Mouse (Mus musculus): ENCODE results near the gene 2610318N02Rik. TPM values are rescaled to one million over a fixed set of nuclear protein-coding genes. Genes with fewer than 3 reads are reported as not detected.
A peak's percentile ranks its signal among the peaks of the same experiment; 100 is the strongest.

Gene 2610318N02Rik
- polyA plus RNA-seq, 1 experiment from 2014 or later: 35.5 TPM

DNA sequence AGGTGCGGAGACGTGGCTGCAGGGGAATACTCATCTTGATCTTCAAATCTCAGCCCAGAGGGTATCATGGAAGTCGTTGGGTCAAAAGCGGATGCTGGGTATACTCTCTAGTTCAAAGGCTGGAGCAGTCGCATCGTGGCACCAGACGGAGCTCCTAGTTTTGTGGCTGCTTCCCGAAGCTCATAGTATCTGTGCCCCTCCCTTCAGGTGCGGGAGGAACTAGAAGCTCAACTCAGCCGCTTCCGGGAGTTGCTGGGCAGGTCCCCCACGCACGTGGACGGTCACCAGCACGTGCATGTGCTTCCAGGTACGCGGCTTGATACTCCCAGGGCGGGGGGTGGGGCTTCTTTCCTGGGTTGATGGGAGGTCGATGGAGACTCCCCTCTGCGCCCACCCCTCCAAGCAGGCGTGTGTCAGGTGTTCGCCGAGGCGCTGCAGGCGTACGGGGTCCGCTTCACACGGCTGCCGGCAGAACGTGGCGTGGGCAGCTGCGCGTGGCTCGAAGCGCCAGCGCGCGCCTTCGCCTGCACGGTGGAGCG is 22.5 kb upstream of the 2610318N02Rik start:
- ATAC-seq (ENCODE audit: insufficient number of reproducible peaks, insufficient read depth, low FRiP score, low read depth): peak; percentile 20; the same call in 1 of the 2 replicates
- no peak overlapping the region for H3K27ac ChIP-seq (ENCODE audit: low read length)
- WGBS: under 1% methylated on average over 41 of the region's 41 CpGs
- no peaks in the 10 kb centered on the region for H3K27me3 ChIP-seq (ENCODE audit: control insufficient read depth, insufficient read depth, low read length)
- H3K36me3 ChIP-seq (ENCODE audit: control insufficient read depth, insufficient read depth, low read length): peaks cover 4% of the 10 kb centered on the region; the same call in 1 of the 2 replicates
- H3K4me3 ChIP-seq (ENCODE audit: low read depth, low read length): peak overlapping the region; percentile 52
- peak overlapping the region; percentile 22; the same call in 1 of the 2 replicates for H3K9ac ChIP-seq (replicated peaks; ENCODE audit: low read depth, low read length)
- peaks cover 10% of the 10 kb centered on the region; the same call in 1 of the 2 replicates for H3K4me1 ChIP-seq (ENCODE audit: control insufficient read depth, insufficient read depth, low read length)
- peak overlapping the region; percentile 99 for H3K4me2 ChIP-seq (replicated peaks; ENCODE audit: low read depth, low read length)
- H3K9me3 ChIP-seq (ENCODE audit: control insufficient read depth, low read depth, low read length): no peaks in the 10 kb centered on the region

DNA sequence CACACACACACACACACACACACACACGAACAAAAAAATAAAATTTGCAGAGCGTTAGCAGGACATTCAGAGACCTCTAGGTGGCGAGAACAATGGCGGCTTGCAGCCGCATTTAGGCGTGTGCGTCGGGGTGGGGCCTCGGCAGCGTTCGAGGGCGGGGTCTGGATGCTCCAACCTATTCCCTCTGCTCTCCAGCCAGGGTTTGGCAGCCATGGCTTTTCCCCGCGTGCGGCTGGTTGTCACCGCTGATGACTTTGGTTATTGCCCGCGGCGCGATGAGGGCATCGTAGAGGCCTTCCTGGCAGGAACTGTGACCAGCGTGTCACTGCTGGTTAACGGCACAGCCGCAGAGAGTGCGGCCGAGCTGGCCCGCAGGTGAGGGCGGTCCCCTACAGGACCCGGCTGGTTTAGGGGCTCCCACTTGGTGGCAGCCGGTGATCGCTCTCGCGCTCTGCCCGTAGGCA is 21.8 kb upstream of the 2610318N02Rik start, which contains the start of gene Ccdc116:
Gene Ccdc116 (minus strand): TSS at position 458 of the 464 bp plus-strand sequence.
- H3K4me1 ChIP-seq (ENCODE audit: control insufficient read depth, insufficient read depth, low read length): peaks cover 10% of the 10 kb centered on the region; the same call in 1 of the 2 replicates
- H3K9ac ChIP-seq (replicated peaks; ENCODE audit: low read depth, low read length): peak within 1 kb of the TSS; percentile 22; the same call in 1 of the 2 replicates
- H3K27me3 ChIP-seq (ENCODE audit: control insufficient read depth, insufficient read depth, low read length): no peaks in the 10 kb centered on the region
- no peak within 1 kb of the TSS for H3K27ac ChIP-seq (ENCODE audit: low read length)
- ATAC-seq (ENCODE audit: insufficient number of reproducible peaks, insufficient read depth, low FRiP score, low read depth): peak; percentile 78
- H3K4me2 ChIP-seq (replicated peaks; ENCODE audit: low read depth, low read length): peak within 1 kb of the TSS; percentile 99
- H3K36me3 ChIP-seq (ENCODE audit: control insufficient read depth, insufficient read depth, low read length): no peaks in the 10 kb centered on the region
- no peaks in the 10 kb centered on the region for H3K9me3 ChIP-seq (ENCODE audit: control insufficient read depth, low read depth, low read length)
- peak within 1 kb of the TSS; percentile 52 for H3K4me3 ChIP-seq (ENCODE audit: low read depth, low read length)
- WGBS: 1% methylated on average over 34 of the region's 34 CpGs

DNA sequence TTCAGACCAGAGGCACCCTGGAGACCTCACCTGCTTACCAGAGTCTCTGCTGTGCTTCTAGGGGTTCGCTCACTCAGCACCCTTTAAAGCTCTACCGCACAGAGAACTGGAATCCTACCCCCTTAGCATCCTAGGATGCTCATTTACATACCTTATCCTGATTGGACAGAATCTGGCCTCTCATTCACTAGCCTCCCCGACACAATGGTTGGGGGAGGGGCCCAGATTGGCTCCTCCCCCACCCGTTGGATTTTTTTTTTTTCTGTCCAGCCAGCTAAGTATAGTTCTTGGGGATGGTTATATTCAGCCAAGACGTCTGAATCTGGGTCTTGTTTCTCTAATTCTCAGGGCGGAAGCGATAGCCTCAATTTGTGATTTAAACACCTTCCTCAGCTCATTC is 19.4 kb upstream of the 2610318N02Rik start, which contains the start of gene Ydjc:
Gene Ydjc (plus strand): TSS at position 283 of the 400 bp plus-strand sequence.
- 24% methylated on average over 7 of the region's 7 CpGs for WGBS
- Histone ChIP-seq H3K27ac (ENCODE audit: low read length) (no peak within 1 kb of the TSS), H3K4me3 (ENCODE audit: low read depth, low read length) (no peak within 1 kb of the TSS), H3K9ac (replicated peaks; ENCODE audit: low read depth, low read length) (no peak within 1 kb of the TSS), H3K36me3 (ENCODE audit: control insufficient read depth, insufficient read depth, low read length) (no peaks in the 10 kb centered on the region), H3K4me2 (replicated peaks; ENCODE audit: low read depth, low read length) (no peak within 1 kb of the TSS), H3K9me3 (ENCODE audit: control insufficient read depth, low read depth, low read length) (no peaks in the 10 kb centered on the region), H3K4me1 (ENCODE audit: control insufficient read depth, insufficient read depth, low read length) (peaks cover 10% of the 10 kb centered on the region; the same call in 1 of the 2 replicates), H3K27me3 (ENCODE audit: control insufficient read depth, insufficient read depth, low read length) (no peaks in the 10 kb centered on the region)
- ATAC-seq (ENCODE audit: insufficient number of reproducible peaks, insufficient read depth, low FRiP score, low read depth): no peak

DNA sequence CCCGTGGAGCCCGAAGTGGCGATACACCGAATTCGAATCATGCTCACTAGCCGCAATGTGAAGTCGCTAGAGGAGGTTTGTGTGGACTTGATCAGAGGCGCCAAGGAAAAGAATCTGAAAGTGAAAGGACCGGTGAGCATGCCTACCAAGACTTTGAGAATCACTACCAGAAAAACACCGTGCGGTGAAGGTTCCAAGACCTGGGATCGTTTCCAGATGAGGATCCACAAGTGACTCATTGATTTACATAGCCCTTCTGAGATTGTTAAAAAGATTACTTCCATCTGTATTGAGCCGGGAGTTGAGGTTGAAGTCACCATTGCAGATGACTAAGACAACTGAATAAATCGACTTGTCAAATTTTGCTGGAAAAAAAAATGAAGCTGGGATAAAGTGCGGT is 12.4 kb upstream of the 2610318N02Rik start:
- no peaks in the 10 kb centered on the region for H3K9me3 ChIP-seq (ENCODE audit: control insufficient read depth, low read depth, low read length)
- no peak overlapping the region for H3K9ac ChIP-seq (replicated peaks; ENCODE audit: low read depth, low read length)
- no peak overlapping the region for H3K4me2 ChIP-seq (replicated peaks; ENCODE audit: low read depth, low read length)
- no peak for ATAC-seq (ENCODE audit: insufficient number of reproducible peaks, insufficient read depth, low FRiP score, low read depth)
- H3K4me1 ChIP-seq (ENCODE audit: control insufficient read depth, insufficient read depth, low read length): no peaks in the 10 kb centered on the region
- no peak overlapping the region for H3K27ac ChIP-seq (ENCODE audit: low read length)
- H3K4me3 ChIP-seq (ENCODE audit: low read depth, low read length): no peak overlapping the region
- WGBS: 85% methylated on average over 15 of the region's 15 CpGs
- no peaks in the 10 kb centered on the region for H3K27me3 ChIP-seq (ENCODE audit: control insufficient read depth, insufficient read depth, low read length)
- H3K36me3 ChIP-seq (ENCODE audit: control insufficient read depth, insufficient read depth, low read length): no peaks in the 10 kb centered on the region

DNA sequence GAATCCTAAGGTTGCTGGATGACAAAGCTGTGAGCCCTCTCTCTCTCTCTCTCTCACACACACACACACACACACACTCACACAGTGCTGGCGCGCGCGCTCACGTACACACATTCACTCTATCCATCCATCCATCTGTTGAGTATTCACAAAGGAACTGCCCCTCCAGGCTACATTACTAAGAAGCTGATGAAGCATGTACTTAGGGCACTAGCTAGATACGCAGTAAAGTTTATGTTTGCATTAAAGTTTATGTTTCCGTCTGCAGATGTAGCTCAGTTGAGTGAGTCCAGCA is 7.9 kb upstream of the 2610318N02Rik start:
- Histone ChIP-seq H3K4me3 (ENCODE audit: low read depth, low read length) (peak overlapping the region; percentile 67), H3K27ac (ENCODE audit: low read length) (no peak overlapping the region), H3K9ac (replicated peaks; ENCODE audit: low read depth, low read length) (no peak overlapping the region), H3K4me1 (ENCODE audit: control insufficient read depth, insufficient read depth, low read length) (0 out of 2 replicates have a peak, but pooled peaks cover 3% of the 10 kb centered on the region), H3K9me3 (ENCODE audit: control insufficient read depth, low read depth, low read length) (no peaks in the 10 kb centered on the region), H3K4me2 (replicated peaks; ENCODE audit: low read depth, low read length) (peak overlapping the region; percentile 98), H3K27me3 (ENCODE audit: control insufficient read depth, insufficient read depth, low read length) (no peaks in the 10 kb centered on the region), H3K36me3 (ENCODE audit: control insufficient read depth, insufficient read depth, low read length) (no peaks in the 10 kb centered on the region)
- no peak for ATAC-seq (ENCODE audit: insufficient number of reproducible peaks, insufficient read depth, low FRiP score, low read depth)
- WGBS: 16% methylated on average over 7 of the region's 7 CpGs

DNA sequence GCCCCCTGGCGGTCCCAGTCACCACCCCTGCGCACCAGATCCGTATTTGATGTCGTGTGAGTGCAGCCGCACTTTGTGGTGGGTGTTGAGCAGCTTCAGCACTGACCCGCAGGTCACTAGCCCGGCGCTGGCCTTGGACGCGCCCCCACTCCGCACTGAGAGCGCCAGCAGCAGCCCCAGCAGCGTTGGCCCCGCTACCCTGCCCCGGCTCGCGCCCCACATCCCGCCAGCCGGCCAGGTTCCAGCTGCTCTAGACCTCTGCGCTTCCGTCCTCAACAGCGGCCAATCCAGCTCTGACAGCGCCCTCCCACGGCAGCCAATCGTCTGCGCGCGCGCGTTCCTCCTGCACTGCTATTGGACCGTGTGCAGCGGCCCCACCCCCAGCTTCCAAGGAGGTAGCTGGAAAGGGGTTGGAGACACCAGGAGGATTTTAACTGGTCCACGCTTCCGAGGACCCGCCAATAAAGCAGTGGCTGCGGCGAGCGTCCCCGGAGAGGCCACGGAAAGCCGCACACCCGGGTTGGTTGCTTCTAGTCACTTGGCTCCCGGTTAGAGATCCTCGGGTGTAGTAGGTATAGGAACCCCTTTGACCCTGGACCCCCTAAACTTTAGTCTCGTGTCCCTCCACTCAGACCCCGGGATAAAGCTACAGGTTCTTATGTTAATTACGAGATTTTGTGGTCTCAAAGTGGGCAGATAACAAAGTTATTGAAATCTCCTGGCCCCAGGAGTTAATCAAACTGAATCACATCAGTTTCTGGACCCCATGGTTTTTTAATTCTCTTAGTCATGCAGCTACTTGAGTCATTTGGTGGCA is 7.3 kb upstream of the 2610318N02Rik start, which contains the start of gene Sdf2l1:
Gene Sdf2l1 (minus strand): TSS at position 295 of the 817 bp plus-strand sequence.
- Histone ChIP-seq H3K27ac (ENCODE audit: low read length) (no peak within 1 kb of the TSS; the same call in 1 of the 2 replicates), H3K4me3 (ENCODE audit: low read depth, low read length) (peak within 1 kb of the TSS; percentile 67)

DNA sequence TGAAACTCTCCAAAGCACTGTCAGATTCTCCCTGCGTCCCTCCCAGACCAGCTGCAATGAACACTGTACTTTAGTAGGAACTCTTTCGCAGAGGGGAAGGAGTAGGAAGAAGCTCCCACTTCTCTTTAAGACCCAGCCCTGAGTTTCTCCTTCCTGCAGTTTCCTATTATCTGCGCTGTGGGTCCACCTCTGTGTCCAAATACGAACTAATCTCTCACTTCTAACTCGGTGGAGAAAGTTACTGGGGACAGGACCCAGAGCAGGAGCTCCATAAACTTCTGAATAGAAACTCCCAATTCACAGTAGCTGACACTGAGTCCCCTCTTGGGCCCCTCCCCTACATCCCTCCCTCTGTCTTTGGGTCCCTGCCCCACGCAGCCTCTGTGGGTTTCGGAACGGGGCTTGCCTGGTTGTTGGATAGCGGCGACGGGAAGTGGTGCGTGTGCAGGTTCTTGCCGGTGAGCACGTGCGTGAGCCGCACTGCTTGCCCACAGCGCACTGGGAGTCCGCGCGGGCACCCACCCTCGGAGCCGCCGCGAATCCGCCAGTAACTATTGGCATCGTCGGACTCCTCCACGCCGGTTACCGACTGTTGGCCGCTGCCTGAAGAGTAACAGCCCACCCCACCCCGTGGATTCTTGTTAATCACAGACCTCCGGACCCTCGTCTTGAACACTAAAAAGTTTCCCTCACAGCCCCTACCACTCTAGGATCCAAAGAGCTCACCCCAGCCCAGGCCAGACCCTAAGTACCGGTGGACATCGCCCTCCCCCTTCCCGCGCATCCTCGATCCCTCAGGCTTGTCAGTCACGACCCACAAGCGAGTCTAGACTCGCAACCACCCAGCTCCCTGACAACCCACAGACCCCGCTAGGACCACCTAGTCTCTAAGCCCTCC is 6.5 kb upstream of the 2610318N02Rik start:
- 3% methylated on average over 43 of the region's 43 CpGs for WGBS
- Histone ChIP-seq H3K4me1 (ENCODE audit: control insufficient read depth, insufficient read depth, low read length) (0 out of 2 replicates have a peak, but pooled peaks cover 3% of the 10 kb centered on the region), H3K4me2 (replicated peaks; ENCODE audit: low read depth, low read length) (peak overlapping the region; percentile 98), H3K4me3 (ENCODE audit: low read depth, low read length) (peak overlapping the region; percentile 67), H3K36me3 (ENCODE audit: control insufficient read depth, insufficient read depth, low read length) (no peaks in the 10 kb centered on the region), H3K27ac (ENCODE audit: low read length) (no peak overlapping the region; the same call in 1 of the 2 replicates), H3K27me3 (ENCODE audit: control insufficient read depth, insufficient read depth, low read length) (no peaks in the 10 kb centered on the region), H3K9me3 (ENCODE audit: control insufficient read depth, low read depth, low read length) (no peaks in the 10 kb centered on the region), H3K9ac (replicated peaks; ENCODE audit: low read depth, low read length) (peak overlapping the region; percentile 51; the same call in 1 of the 2 replicates)
- no peak; the same call in 1 of the 2 replicates for ATAC-seq (ENCODE audit: insufficient number of reproducible peaks, insufficient read depth, low FRiP score, low read depth)

More for the DNA sequence above, 7.3 kb upstream of the 2610318N02Rik start, which contains the start of gene Sdf2l1:
- ATAC-seq (ENCODE audit: insufficient number of reproducible peaks, insufficient read depth, low FRiP score, low read depth): peak; percentile 97
- Histone ChIP-seq H3K36me3 (ENCODE audit: control insufficient read depth, insufficient read depth, low read length) (no peaks in the 10 kb centered on the region), H3K9ac (replicated peaks; ENCODE audit: low read depth, low read length) (peak within 1 kb of the TSS; percentile 51; the same call in 1 of the 2 replicates), H3K4me1 (ENCODE audit: control insufficient read depth, insufficient read depth, low read length) (0 out of 2 replicates have a peak, but pooled peaks cover 3% of the 10 kb centered on the region), H3K9me3 (ENCODE audit: control insufficient read depth, low read depth, low read length) (no peaks in the 10 kb centered on the region), H3K27me3 (ENCODE audit: control insufficient read depth, insufficient read depth, low read length) (no peaks in the 10 kb centered on the region), H3K4me2 (replicated peaks; ENCODE audit: low read depth, low read length) (peak within 1 kb of the TSS; percentile 98)
- WGBS: under 1% methylated on average over 47 of the region's 47 CpGs
